Mouse (Mus musculus) left cerebral cortex, postnatal 10 days (tissue): Measurements from ENCODE around the gene Myog. TPM values are rescaled to one million over a fixed set of nuclear protein-coding genes. Genes with fewer than 3 reads are reported as not detected.

Source experiments
- DNase-seq, 2 experiments: peaks; one replicate each; pipeline ENCODE4 v3.0.0; 2021 to 2022; ENCODE audit warnings: low spot score in 2 of 2, mixed read lengths in 1 of 2; ENCODE audit errors: extremely low spot score in 1 of 2
- intact Hi-C: fragments of 180-260 bp; cut with DNase I; formaldehyde crosslinking; loops from one replicate; pipeline ENCODE4 v1.15.1; 2025
- total RNA-seq, 2 experiments: library from RNA; stranded (reverse); gene quantifications; 2 replicates each; pipeline ENCODE4 v1.2.3; 2021

Myog gene
- total RNA-seq, 2 experiments from 2014 or later = not detected

DNA sequence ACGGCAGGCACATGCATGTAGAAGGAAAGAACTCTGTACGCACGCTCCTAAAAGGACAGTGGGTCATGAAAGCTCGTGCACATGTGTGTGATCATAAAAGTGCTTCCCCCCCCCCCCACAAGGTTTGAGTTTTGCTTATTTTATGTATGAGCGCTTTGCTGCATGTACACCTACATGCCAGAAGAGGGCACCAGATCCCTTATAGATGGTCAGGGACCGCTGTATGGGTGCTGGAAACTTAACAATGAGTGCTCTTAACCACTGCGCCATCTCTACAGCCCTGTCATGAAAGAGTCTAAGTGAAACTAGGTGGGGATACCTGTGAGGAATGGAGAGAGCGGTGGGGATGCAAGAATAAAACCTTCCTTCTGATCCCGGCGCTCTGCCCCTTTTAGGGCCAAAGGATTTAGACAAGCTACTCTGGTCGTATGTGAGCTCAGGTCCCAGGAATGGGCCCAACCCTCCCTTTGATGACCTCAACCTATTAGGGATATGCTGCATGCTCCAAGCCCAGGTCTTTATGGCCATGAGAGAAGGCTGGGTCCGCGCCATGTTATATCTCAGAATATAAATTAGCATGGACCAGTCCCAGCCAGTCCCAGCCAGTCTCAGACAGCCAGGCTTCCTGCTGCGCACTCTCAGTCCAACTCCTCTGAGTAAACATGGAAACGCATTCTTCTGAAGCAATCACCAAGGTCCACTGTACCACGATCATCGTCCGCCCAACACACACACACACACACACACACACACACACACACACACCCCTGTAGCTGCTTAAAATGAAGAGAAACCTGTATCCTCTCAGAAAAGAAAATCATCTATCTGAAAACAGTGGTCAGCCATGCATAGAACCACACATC, 50.2 kb downstream of the Myog start:
- DNase-seq = no peak
- intact Hi-C loops = no loop called here

DNA sequence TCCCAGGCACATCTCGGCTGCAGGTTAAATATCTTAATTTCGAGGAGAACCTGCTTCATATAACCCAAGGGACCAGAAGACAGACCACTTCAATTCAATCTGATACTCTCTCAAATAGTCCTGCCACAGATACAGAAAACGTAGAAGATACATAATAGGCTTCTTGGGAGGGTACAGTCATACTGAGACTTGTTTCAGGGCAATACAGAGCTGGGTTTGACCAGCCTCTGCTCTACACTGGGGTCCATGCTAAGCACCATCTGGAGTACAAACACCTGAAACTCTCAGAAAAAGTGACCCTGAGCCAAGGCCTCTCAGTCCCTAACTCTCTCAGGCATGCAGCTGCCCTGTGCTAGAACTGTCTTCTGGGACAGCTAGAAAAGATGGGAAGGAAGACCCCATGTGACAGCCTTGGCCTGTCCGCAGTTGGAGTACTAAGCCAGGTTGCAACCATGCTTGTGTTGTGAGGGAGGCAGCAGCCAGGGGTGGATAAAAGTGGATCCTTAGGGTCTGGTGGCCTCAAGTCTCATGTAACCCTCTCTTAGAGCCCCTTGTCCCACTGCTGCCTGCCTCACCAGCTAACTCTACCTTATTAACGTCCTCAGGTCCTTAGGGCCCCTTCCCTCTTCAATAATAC, 52.0 kb downstream of the Myog start:
- no peak for DNase-seq
- intact Hi-C loops = no loop called here

Other genes with a start within 250 kb of the Myog start
- gene Btg2, start 210.9 kb upstream of the Myog start, total RNA-seq = 10 to 100 TPM; 10.0 to 11.5 TPM
- gene Chit1, start 178.7 kb upstream of the Myog start, total RNA-seq = under 1 TPM; 0.26 to 0.60 TPM
- 1 to 10 TPM; 5.0 to 5.9 TPM for gene Chil1, start 107.8 kb upstream of the Myog start, total RNA-seq
- not detected for gene Mybph, start 96.5 kb upstream of the Myog start, total RNA-seq
- 100 to 1,000 TPM; 154 to 165 TPM for gene Adora1, start 54.6 kb upstream of the Myog start, total RNA-seq
- 10 to 100 TPM; 78.0 to 78.3 TPM for gene Ppfia4, start 42.9 kb downstream of the Myog start, total RNA-seq
- 10 to 100 TPM; 86.5 to 96.6 TPM for gene Tmem183a, start 72.0 kb downstream of the Myog start, total RNA-seq
- gene 4933406M09Rik, start 96.0 kb downstream of the Myog start, total RNA-seq = not detected
- 10 to 100 TPM; 20.4 to 24.1 TPM for gene Cyb5r1, start 115.6 kb downstream of the Myog start, total RNA-seq
- gene Adipor1, start 125.4 kb downstream of the Myog start, total RNA-seq = 10 to 100 TPM; 62.3 TPM
- gene Klhl12, start 165.5 kb downstream of the Myog start, total RNA-seq = 10 to 100 TPM; 36.0 to 36.4 TPM
- 10 to 100 TPM; 36.1 to 39.4 TPM for gene Rabif, start 204.7 kb downstream of the Myog start, total RNA-seq